Mouse (Mus musculus) G1E (cell line): ENCODE results near the gene Hist1h1b.

Source experiments
- CTCF ChIP-seq: IDR thresholded peaks from 2 replicates; pipeline ENCODE4 v1.5.1; 2012; ENCODE audit warnings: low read depth, low read length, inconsistent platforms, mixed read lengths
- POLR2AphosphoS5 ChIP-seq: IDR thresholded peaks from 2 replicates; pipeline ENCODE4 v1.6.1; 2012; ENCODE audit warnings: low read depth, low read length, inconsistent platforms; ENCODE audit not compliant: insufficient replicate concordance

- TF ChIP-seq CTCF (no peak), POLR2AphosphoS5 (no peak)
Measured at GRCm38 (mm10) chr13:21795584-21795983, 15.2 kb upstream of the Hist1h1b start.
